Comparison of ENCODE assay signal across 1 mouse cellular context in genomic region chr14:31251084-31251604, GRCm38 (mm10).
A peak's percentile ranks its signal among the peaks of the same experiment; 100 is the strongest.
TF ChIP-seq lines count a peak whose summit lies in the region.

Gene Phf7, minus strand, starts transcription at chr14:31251317.
Gene Bap1, plus strand, starts transcription at chr14:31251450.

TF ChIP-seq in MEL, 35 proteins besides CTCF, POLR2A, EP300 and RAD21 (continued from another document):
- TF ChIP-seq USF1 (IDR thresholded peaks at IDR 0.05; ENCODE audit: low read depth, low read length): peak; percentile 71
- TF ChIP-seq MAFK (IDR thresholded peaks at IDR 0.05; ENCODE audit: borderline replicate concordance, low read depth, low read length): no peak
- peak; percentile 81 for TF ChIP-seq ELF1 (IDR thresholded peaks at IDR 0.05; ENCODE audit: low read depth, low read length)
- peak; percentile 91 for TF ChIP-seq BHLHE40 (IDR thresholded peaks at IDR 0.05; ENCODE audit: borderline replicate concordance, low read depth, low read length)
- TF ChIP-seq KAT2A (conservative IDR thresholded peaks at IDR 0.05; ENCODE audit: low read depth, low read length): peak; percentile 70; the same call in 1 of the 2 replicates
- TF ChIP-seq SMC3 (IDR thresholded peaks at IDR 0.05; ENCODE audit: low read depth, low read length): no peak
- peak; percentile 95; the same call in 1 of the 2 replicates for TF ChIP-seq MAZ (IDR thresholded peaks at IDR 0.05; ENCODE audit: low read depth, low read length)
- TF ChIP-seq MEF2A (IDR thresholded peaks at IDR 0.05; ENCODE audit: extremely low read depth, insufficient replicate concordance, low read depth, low read length, poor library complexity, severe bottlenecking): no peak
- 0 out of 2 replicates have a peak, but pooled peaks have one; percentile 19 for TF ChIP-seq ZC3H11A (IDR thresholded peaks at IDR 0.05; ENCODE audit: low read depth, low read length)
- no peak for TF ChIP-seq ZKSCAN1 (IDR thresholded peaks at IDR 0.05; ENCODE audit: low read depth, low read length)
